Mouse (Mus musculus): Measurements from ENCODE around the gene Dact2. TPM values are rescaled to one million over a fixed set of nuclear protein-coding genes. Genes with fewer than 3 reads are reported as not detected.

The Dact2 gene
- polyA plus RNA-seq, 1 experiment, result 8.3 TPM

- TF ChIP-seq POLR2A (IDR thresholded peaks at IDR 0.05; ENCODE audit: control insufficient read depth, low read depth, low read length) (no peak), CTCF (IDR thresholded peaks at IDR 0.05; ENCODE audit: control insufficient read depth, insufficient read depth, insufficient replicate concordance, low read depth, low read length) (no peak)
Measured at GRCm38 (mm10) chr17:14175704-14176103, 28.4 kb downstream of the Dact2 start.

GRCm38 (mm10) chr17:14175019-14175418, 29.1 kb downstream of the Dact2 start:
- no peak for TF ChIP-seq POLR2A (IDR thresholded peaks at IDR 0.05; ENCODE audit: control insufficient read depth, low read depth, low read length)
- no peak for TF ChIP-seq CTCF (IDR thresholded peaks at IDR 0.05; ENCODE audit: control insufficient read depth, insufficient read depth, insufficient replicate concordance, low read depth, low read length)
- Histone ChIP-seq H3K4me1 (ENCODE audit: control insufficient read depth, insufficient read depth, low read length) (peaks cover 4% of the 10 kb centered on the region), H3K27me3 (ENCODE audit: control insufficient read depth, insufficient read depth, low read length) (no peaks in the 10 kb centered on the region), H3K27ac (ENCODE audit: control insufficient read depth, insufficient read depth, low read depth, low read length) (no peak overlapping the region), H3K36me3 (ENCODE audit: control insufficient read depth, insufficient read depth, low read length) (no peaks in the 10 kb centered on the region), H3K4me3 (ENCODE audit: control insufficient read depth, low read depth, low read length) (no peak overlapping the region)

More at GRCm38 (mm10) chr17:14175704-14176103, 28.4 kb downstream of the Dact2 start:
- Histone ChIP-seq H3K36me3 (ENCODE audit: control insufficient read depth, insufficient read depth, low read length) (no peaks in the 10 kb centered on the region), H3K4me1 (ENCODE audit: control insufficient read depth, insufficient read depth, low read length) (peaks cover 4% of the 10 kb centered on the region), H3K4me3 (ENCODE audit: control insufficient read depth, low read depth, low read length) (no peak overlapping the region), H3K27ac (ENCODE audit: control insufficient read depth, insufficient read depth, low read depth, low read length) (no peak overlapping the region), H3K27me3 (ENCODE audit: control insufficient read depth, insufficient read depth, low read length) (no peaks in the 10 kb centered on the region)

- no peaks in the 10 kb centered on the region for H3K27me3 ChIP-seq (ENCODE audit: control insufficient read depth, insufficient read depth, low read length)
- no peaks in the 10 kb centered on the region for H3K36me3 ChIP-seq (ENCODE audit: control insufficient read depth, insufficient read depth, low read length)
- H3K27ac ChIP-seq (ENCODE audit: control insufficient read depth, insufficient read depth, low read depth, low read length), result no peak overlapping the region
- H3K4me3 ChIP-seq (ENCODE audit: control insufficient read depth, low read depth, low read length), result no peak overlapping the region
- peaks cover 4% of the 10 kb centered on the region for H3K4me1 ChIP-seq (ENCODE audit: control insufficient read depth, insufficient read depth, low read length)
- TF ChIP-seq POLR2A (IDR thresholded peaks at IDR 0.05; ENCODE audit: control insufficient read depth, low read depth, low read length) (no peak), CTCF (IDR thresholded peaks at IDR 0.05; ENCODE audit: control insufficient read depth, insufficient read depth, insufficient replicate concordance, low read depth, low read length) (no peak)
Measured at GRCm38 (mm10) chr17:14174401-14174800, 29.7 kb downstream of the Dact2 start.

GRCm38 (mm10) chr17:14173459-14173858, 30.6 kb downstream of the Dact2 start:
- Histone ChIP-seq H3K36me3 (ENCODE audit: control insufficient read depth, insufficient read depth, low read length) (no peaks in the 10 kb centered on the region), H3K4me1 (ENCODE audit: control insufficient read depth, insufficient read depth, low read length) (peaks cover 4% of the 10 kb centered on the region), H3K4me3 (ENCODE audit: control insufficient read depth, low read depth, low read length) (no peak overlapping the region), H3K27ac (ENCODE audit: control insufficient read depth, insufficient read depth, low read depth, low read length) (no peak overlapping the region), H3K27me3 (ENCODE audit: control insufficient read depth, insufficient read depth, low read length) (no peaks in the 10 kb centered on the region)
- TF ChIP-seq POLR2A (IDR thresholded peaks at IDR 0.05; ENCODE audit: control insufficient read depth, low read depth, low read length) (no peak), CTCF (IDR thresholded peaks at IDR 0.05; ENCODE audit: control insufficient read depth, insufficient read depth, insufficient replicate concordance, low read depth, low read length) (no peak)

- Histone ChIP-seq H3K4me3 (ENCODE audit: control insufficient read depth, low read depth, low read length) (no peak overlapping the region), H3K27me3 (ENCODE audit: control insufficient read depth, insufficient read depth, low read length) (no peaks in the 10 kb centered on the region), H3K27ac (ENCODE audit: control insufficient read depth, insufficient read depth, low read depth, low read length) (no peak overlapping the region), H3K36me3 (ENCODE audit: control insufficient read depth, insufficient read depth, low read length) (no peaks in the 10 kb centered on the region), H3K4me1 (ENCODE audit: control insufficient read depth, insufficient read depth, low read length) (peaks cover 4% of the 10 kb centered on the region)
- TF ChIP-seq CTCF (IDR thresholded peaks at IDR 0.05; ENCODE audit: control insufficient read depth, insufficient read depth, insufficient replicate concordance, low read depth, low read length) (no peak), POLR2A (IDR thresholded peaks at IDR 0.05; ENCODE audit: control insufficient read depth, low read depth, low read length) (no peak)
Measured at GRCm38 (mm10) chr17:14172731-14173130, 31.4 kb downstream of the Dact2 start.

GRCm38 (mm10) chr17:14172184-14172583, 31.9 kb downstream of the Dact2 start:
- no peak for TF ChIP-seq CTCF (IDR thresholded peaks at IDR 0.05; ENCODE audit: control insufficient read depth, insufficient read depth, insufficient replicate concordance, low read depth, low read length)
- no peak for TF ChIP-seq POLR2A (IDR thresholded peaks at IDR 0.05; ENCODE audit: control insufficient read depth, low read depth, low read length)
- Histone ChIP-seq H3K4me1 (ENCODE audit: control insufficient read depth, insufficient read depth, low read length) (peaks cover 4% of the 10 kb centered on the region), H3K27me3 (ENCODE audit: control insufficient read depth, insufficient read depth, low read length) (no peaks in the 10 kb centered on the region), H3K4me3 (ENCODE audit: control insufficient read depth, low read depth, low read length) (no peak overlapping the region), H3K36me3 (ENCODE audit: control insufficient read depth, insufficient read depth, low read length) (no peaks in the 10 kb centered on the region), H3K27ac (ENCODE audit: control insufficient read depth, insufficient read depth, low read depth, low read length) (no peak overlapping the region)

- H3K4me1 ChIP-seq (ENCODE audit: control insufficient read depth, insufficient read depth, low read length), result peaks cover 4% of the 10 kb centered on the region
- H3K27ac ChIP-seq (ENCODE audit: control insufficient read depth, insufficient read depth, low read depth, low read length), result no peak overlapping the region
- H3K36me3 ChIP-seq (ENCODE audit: control insufficient read depth, insufficient read depth, low read length), result no peaks in the 10 kb centered on the region
- no peaks in the 10 kb centered on the region for H3K27me3 ChIP-seq (ENCODE audit: control insufficient read depth, insufficient read depth, low read length)
- no peak for TF ChIP-seq POLR2A (IDR thresholded peaks at IDR 0.05; ENCODE audit: control insufficient read depth, low read depth, low read length)
- no peak for TF ChIP-seq CTCF (IDR thresholded peaks at IDR 0.05; ENCODE audit: control insufficient read depth, insufficient read depth, insufficient replicate concordance, low read depth, low read length)
- H3K4me3 ChIP-seq (ENCODE audit: control insufficient read depth, low read depth, low read length), result no peak overlapping the region
Measured at GRCm38 (mm10) chr17:14170961-14171479, 33.1 kb downstream of the Dact2 start.
